10 mouse cellular contexts compared by ENCODE assay signal in genomic region chr12:82265335-82266274, GRCm38 (mm10).
DNase-seq lines count a peak whose midpoint lies in the region; ATAC-seq and TF ChIP-seq lines count a peak whose summit lies in the region.
"Had no signal": no experiment of that assay in that cellular context is flagged by ENCODE, and none has a peak within 500 bp of the region (broad histone marks: within the 10 kb centered on the region; RNA-seq: fewer than 3 reads in every experiment).

No protein-coding gene starts in this region.

- DNase-seq in kidney, adult 2 months: peak; percentile 95
- peak; percentile 8 to 58 for DNase-seq in adrenal gland, postnatal 36 days
- DNase-seq in layer of hippocampus, adult 9-11 months: peak; percentile 65
- DNase-seq in right cerebral cortex, postnatal 36 days (ENCODE audit: low spot score in 2 of 2): peak; percentile 37 to 45
- no peak for DNase-seq in cerebellum, postnatal 25 days
- no peak for DNase-seq in spleen, adult 18-20 months
- DNase-seq in thymus, postnatal 10 days (ENCODE audit: low spot score in 2 of 2): no peak

- no peaks in the 10 kb centered on the region for H3K9me3 ChIP-seq in kidney, embryonic 14.5 days (ENCODE audit: control insufficient read depth, low read length)
- H3K9me3 ChIP-seq: hindbrain, embryonic 12.5 days; midbrain, embryonic 12.5 days had no signal

- TF ChIP-seq CTCF in kidney, adult 2 months (conservative IDR thresholded peaks at IDR 0.05; ENCODE audit: insufficient read depth, insufficient read length, low read depth, low read length): no peak

- WGBS in kidney, adult 2 months: 72% methylated on average over 9 of the region's 9 CpGs
- 86% methylated on average over 9 of the region's 9 CpGs for WGBS in kidney, embryonic 14.5 days

- H3K9ac ChIP-seq in kidney, embryonic 14.5 days (ENCODE audit: low read depth, low read length): no peak overlapping the region
- H3K9ac ChIP-seq: hindbrain, embryonic 12.5 days; midbrain, embryonic 12.5 days had no signal

- no peak overlapping the region for H3K4me3 ChIP-seq in kidney, adult 2 months (ENCODE audit: insufficient read depth, low read depth, low read length)
- no peak overlapping the region for H3K4me3 ChIP-seq in kidney, embryonic 14.5 days (ENCODE audit: low read length)
- H3K4me3 ChIP-seq: hindbrain, embryonic 12.5 days; midbrain, embryonic 12.5 days had no signal

- no peak for ATAC-seq in kidney, embryonic 14.5 days (ENCODE audit: low FRiP score, low TSS enrichment)

- peaks cover 3% of the 10 kb centered on the region; the same call in 1 of the 2 replicates for H3K4me1 ChIP-seq in kidney, adult 2 months (ENCODE audit: control insufficient read depth, insufficient read depth, low read length)
- no peaks in the 10 kb centered on the region; the same call in 1 of the 2 replicates for H3K4me1 ChIP-seq in kidney, embryonic 14.5 days (ENCODE audit: control insufficient read depth, insufficient read depth, low read length)
- H3K4me1 ChIP-seq: hindbrain, embryonic 12.5 days; midbrain, embryonic 12.5 days had no signal

- H3K27ac ChIP-seq in kidney, adult 2 months (ENCODE audit: insufficient read depth, low read depth, low read length): no peak overlapping the region; the same call in 1 of the 2 replicates
- no peak overlapping the region for H3K27ac ChIP-seq in kidney, embryonic 14.5 days (ENCODE audit: low read depth, low read length)
- H3K27ac ChIP-seq: hindbrain, embryonic 12.5 days; midbrain, embryonic 12.5 days had no signal

- no peak overlapping the region for H3K4me2 ChIP-seq in kidney, embryonic 14.5 days (replicated peaks; ENCODE audit: low read depth, low read length)
- H3K4me2 ChIP-seq: hindbrain, embryonic 12.5 days; midbrain, embryonic 12.5 days had no signal

- no peak for TF ChIP-seq POLR2A in kidney, adult 2 months (IDR thresholded peaks at IDR 0.05; ENCODE audit: low read depth, low read length)

- H3K27me3 ChIP-seq in kidney, adult 2 months (replicated peaks; ENCODE audit: control insufficient read depth, insufficient read depth, low read length): no peaks in the 10 kb centered on the region
- no peaks in the 10 kb centered on the region for H3K27me3 ChIP-seq in kidney, embryonic 14.5 days (ENCODE audit: control insufficient read depth, insufficient read depth, low read length)
- H3K27me3 ChIP-seq: hindbrain, embryonic 12.5 days; midbrain, embryonic 12.5 days had no signal

- H3K36me3 ChIP-seq in kidney, adult 2 months (ENCODE audit: control insufficient read depth, insufficient read depth, low read length): no peaks in the 10 kb centered on the region
- H3K36me3 ChIP-seq in kidney, embryonic 14.5 days (ENCODE audit: control insufficient read depth, insufficient read depth, low read length): no peaks in the 10 kb centered on the region
- H3K36me3 ChIP-seq: hindbrain, embryonic 12.5 days; midbrain, embryonic 12.5 days had no signal

Comparison
In these comparisons a context has a peak if more than half of its experiments do, and no peak if none do; other contexts are left out.
1. DNase-seq: peak in kidney, adult 2 months (single experiment), adrenal gland, postnatal 36 days (2 of 2), layer of hippocampus, adult 9-11 months (single experiment) and right cerebral cortex, postnatal 36 days (2 of 2); none in cerebellum, postnatal 25 days (0 of 2), spleen, adult 18-20 months (0 of 2) and thymus, postnatal 10 days (0 of 2).